Mouse (Mus musculus) left cerebral cortex, postnatal 4 days (tissue): ENCODE results near the gene Atxn10. TPM values are rescaled to one million over a fixed set of nuclear protein-coding genes. Genes with fewer than 3 reads are reported as not detected.
"Not testable (repeated sequence)": the region's sequence is repeated elsewhere in the genome, so short reads cannot be mapped to it uniquely, and the experiment has no call there.

Experiments
- DNase-seq: peaks from one replicate; pipeline ENCODE4 v3.0.0-alpha.2; 2022
- intact Hi-C: fragments of 180-260 bp; cut with DNase I; formaldehyde crosslinking; loops from one replicate; pipeline ENCODE4 v1.15.1; 2025
- total RNA-seq, 2 experiments: library from RNA; stranded (reverse); gene quantifications; 2 replicates each; pipeline ENCODE4 v1.2.3; 2021

The Atxn10 gene
- total RNA-seq, 2 experiments from 2014 or later = 388 to 389 TPM

- intact Hi-C loops, DNase-seq: not testable (repeated sequence)
Observed at GRCm38 (mm10) chr15:85333511-85333910, 2.5 kb upstream of the Atxn10 start.

GRCm38 (mm10) chr15:85334234-85334633, 1.8 kb upstream of the Atxn10 start:
- DNase-seq = no peak
- intact Hi-C loops = no loop called here

- DNase-seq = peak; percentile 86
- intact Hi-C loops = no loop called here
Observed at GRCm38 (mm10) chr15:85336301-85336991, 401 bp downstream of the Atxn10 start.

DNA sequence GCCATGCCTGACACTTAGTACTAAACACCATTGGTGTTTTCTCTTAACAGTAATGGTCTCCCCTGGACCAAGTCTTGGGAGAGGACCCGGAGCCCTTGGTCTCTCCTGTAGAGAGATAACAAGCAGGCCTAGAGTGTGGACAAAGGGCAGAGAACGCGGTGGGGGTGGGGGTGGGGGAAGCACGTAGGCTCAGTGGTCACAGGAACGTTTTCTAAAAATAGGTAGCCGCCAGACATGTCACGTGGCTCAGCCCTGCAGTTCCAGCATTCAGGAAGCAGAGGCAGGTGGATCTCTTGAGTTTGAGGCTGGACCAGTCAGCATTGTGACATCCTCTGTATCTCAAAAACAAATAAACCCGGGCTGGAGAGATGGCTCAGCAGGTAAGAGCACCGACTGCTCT, 1.2 kb downstream of the Atxn10 start:
- DNase-seq = no peak
- intact Hi-C loops = no loop called here

GRCm38 (mm10) chr15:85337979-85338378, 1.9 kb downstream of the Atxn10 start:
- intact Hi-C loops = no loop called here
- no peak for DNase-seq

DNA sequence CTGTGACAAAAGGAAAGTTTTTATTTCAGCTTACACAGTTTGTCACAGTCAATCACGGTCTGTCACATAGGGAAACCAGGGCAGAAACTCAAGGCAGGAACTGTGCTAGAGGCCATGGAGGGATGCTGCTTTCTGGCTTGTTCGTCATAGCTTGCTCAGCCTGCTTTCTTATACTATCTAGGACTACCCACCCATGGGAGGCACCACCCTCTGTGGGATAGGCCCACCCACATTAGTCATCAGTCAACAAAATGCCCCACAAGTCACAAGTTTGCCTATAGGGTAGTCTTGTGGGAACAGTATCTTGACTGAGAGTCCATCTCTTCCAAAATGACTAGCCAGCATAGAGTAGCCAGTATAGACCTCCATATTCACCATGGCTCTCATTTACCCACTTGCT, 6.2 kb downstream of the Atxn10 start:
- DNase-seq = no peak
- intact Hi-C loops = no loop called here

DNA sequence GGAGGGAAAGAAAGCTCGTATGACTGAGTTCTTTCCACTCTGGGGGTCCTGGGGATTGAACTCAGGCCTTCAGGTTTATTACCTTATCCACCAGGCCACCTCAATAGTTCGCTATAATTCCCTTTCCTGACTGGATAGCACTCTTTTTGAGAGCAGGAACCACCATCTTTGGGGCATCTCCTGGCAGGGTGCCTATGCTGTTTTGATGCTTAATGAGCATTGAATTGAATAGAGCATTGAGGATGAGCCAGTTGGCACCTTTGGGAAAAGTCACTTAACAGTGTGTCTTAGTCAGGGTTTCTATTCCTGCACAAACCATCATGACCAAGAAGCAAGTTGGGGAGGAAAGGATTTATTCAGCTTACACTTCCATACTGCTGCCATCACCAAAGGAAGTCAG, 8.6 kb downstream of the Atxn10 start:
- intact Hi-C loops = no loop called here
- peak; percentile 13 for DNase-seq

- no peak for DNase-seq
- intact Hi-C loops = no loop called here
Observed at GRCm38 (mm10) chr15:85347058-85347700, 11.1 kb downstream of the Atxn10 start.

GRCm38 (mm10) chr15:85350144-85350543, 14.1 kb downstream of the Atxn10 start:
- intact Hi-C loops = no loop called here
- DNase-seq = no peak

DNA sequence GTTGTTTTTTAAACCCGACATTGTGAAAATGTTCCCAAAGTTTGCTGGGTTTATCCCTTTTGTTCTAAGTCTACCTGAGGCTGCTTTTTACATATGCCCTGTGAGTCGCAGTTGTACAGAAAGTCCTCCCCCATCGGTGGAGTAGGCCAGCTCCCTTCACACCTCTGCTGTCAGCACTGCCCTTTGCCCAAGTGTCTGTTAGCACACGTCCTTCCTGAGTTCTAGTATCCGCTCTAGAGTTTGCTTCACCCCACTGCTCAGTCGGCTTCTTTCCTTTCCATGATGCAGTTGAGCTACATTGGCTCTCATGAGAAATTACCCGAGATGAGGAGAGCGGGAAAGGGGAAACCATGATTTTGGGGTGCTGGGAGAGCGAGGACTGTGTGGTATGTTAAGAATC, 18.0 kb downstream of the Atxn10 start:
- no peak for DNase-seq
- intact Hi-C loops = no loop called here

- DNase-seq = no peak
- intact Hi-C loops = no loop called here
Observed at GRCm38 (mm10) chr15:85356112-85356511, 20.1 kb downstream of the Atxn10 start.

DNA sequence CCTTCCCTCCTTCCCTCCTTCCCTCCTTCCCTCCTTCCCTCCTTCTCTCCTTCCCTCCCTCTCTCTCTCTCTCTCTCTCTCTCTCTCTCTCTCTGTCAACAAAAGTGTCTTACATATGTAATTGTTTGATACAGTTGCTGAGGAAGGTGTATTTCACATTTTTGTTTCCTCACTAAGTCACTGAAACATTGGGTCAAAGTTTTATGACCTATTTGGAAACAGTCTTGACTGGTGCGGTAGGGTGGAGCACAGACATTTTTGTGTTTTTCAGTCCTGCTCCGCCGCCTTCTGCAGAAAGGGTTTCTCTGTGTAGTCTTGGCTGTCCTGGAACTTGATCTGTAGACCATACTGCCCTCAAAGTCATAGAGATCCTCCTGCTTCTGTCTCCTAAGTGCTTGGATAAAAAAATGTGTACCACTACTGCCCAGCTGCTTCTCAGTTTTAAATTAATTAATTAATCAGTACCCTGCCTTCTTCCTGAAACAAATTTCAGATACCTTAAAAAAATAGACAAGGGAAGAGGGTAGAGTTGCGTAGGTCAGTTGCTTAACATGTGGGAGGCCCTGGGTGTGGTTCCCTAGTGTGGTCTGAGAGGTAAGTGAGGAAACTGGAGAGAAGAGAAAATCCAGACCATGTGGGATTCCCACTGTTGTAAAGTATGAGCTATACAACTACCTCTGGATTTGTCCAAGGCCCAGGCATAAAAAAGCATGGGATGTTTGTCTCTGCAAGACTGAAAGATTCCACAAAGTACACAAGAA, 21.6 kb downstream of the Atxn10 start:
- no peak for DNase-seq
- intact Hi-C loops = no loop called here

- intact Hi-C loops = no loop called here
- no peak for DNase-seq
Observed at GRCm38 (mm10) chr15:85359483-85359882, 23.4 kb downstream of the Atxn10 start.

GRCm38 (mm10) chr15:85359901-85360300, 23.9 kb downstream of the Atxn10 start:
- DNase-seq = no peak
- intact Hi-C loops = no loop called here

- intact Hi-C loops = no loop called here
- DNase-seq = peak; percentile 13
Observed at GRCm38 (mm10) chr15:85364366-85364765, 28.3 kb downstream of the Atxn10 start.

- intact Hi-C loops = no loop called here
- DNase-seq = no peak
Observed at GRCm38 (mm10) chr15:85366938-85367337, 30.9 kb downstream of the Atxn10 start.

- DNase-seq = no peak
- intact Hi-C loops = no loop called here
Observed at GRCm38 (mm10) chr15:85369765-85370164, 33.7 kb downstream of the Atxn10 start.

GRCm38 (mm10) chr15:85373125-85373524, 37.1 kb downstream of the Atxn10 start:
- no peak for DNase-seq
- intact Hi-C loops = no loop called here

DNA sequence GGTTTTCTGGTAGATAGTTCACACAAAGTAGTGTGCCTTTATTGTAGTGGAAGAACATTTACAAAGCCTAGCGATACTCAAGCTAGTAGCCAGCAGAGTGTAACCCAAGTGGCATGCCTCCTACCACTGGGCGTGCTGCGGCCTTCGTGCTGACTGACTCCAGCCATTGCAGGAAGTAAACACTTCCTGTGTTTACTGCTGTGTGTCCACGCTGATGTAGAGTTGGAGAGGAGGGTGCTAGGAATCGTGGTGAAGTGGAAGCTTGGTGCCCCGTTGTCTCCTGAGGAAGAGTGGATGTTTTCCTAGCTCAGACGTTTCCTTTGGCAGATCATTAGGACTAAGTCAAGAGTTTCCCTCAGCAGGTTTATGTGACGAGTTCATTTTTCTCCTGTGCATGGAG, 47.4 kb downstream of the Atxn10 start:
- no peak for DNase-seq
- intact Hi-C loops = loop anchor here (10.0 kb wide), 1 partner anchor 119 kb away; no protein-coding TSS in a partner anchor

GRCm38 (mm10) chr15:85388696-85389095, 52.7 kb downstream of the Atxn10 start:
- DNase-seq = no peak
- intact Hi-C loops = loop anchor here (5.0 to 10.0 kb wide), 2 partner anchors 124 to 194 kb away; partner anchors contain the start of gene Wnt7b

GRCm38 (mm10) chr15:85389915-85390314, 53.9 kb downstream of the Atxn10 start:
- intact Hi-C loops = loop anchor here (5.0 to 10.0 kb wide), 2 partner anchors 125 to 192 kb away; partner anchors contain the start of gene Wnt7b
- no peak for DNase-seq

DNA sequence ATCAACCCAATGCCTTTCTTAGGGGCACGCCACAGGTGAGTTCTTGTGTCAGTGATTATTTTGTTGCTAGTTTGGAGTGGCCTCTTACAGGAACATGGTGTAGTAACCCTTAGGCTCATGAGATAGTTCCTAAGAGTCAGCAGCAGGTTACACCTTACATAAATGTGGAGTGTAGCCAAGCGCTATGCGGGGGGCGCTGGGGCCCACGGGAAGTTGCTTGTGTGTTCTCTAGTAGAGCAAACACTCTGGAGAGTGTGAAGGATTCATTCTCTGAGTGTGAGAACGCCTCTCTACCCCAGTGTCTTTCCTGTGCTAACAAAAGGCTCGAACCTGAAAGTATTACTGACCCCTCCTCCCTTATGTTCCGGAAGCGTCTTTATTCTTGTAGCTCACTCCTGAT, 59.3 kb downstream of the Atxn10 start:
- no peak for DNase-seq
- intact Hi-C loops = no loop called here
